Mouse (Mus musculus) hindbrain, embryonic 11.5 days (tissue): ENCODE results near the gene Rasal3. TPM values are rescaled to one million over a fixed set of nuclear protein-coding genes. Genes with fewer than 3 reads are reported as not detected.
A peak's percentile ranks its signal among the peaks of the same experiment; 100 is the strongest.

ENCODE experiments used
- ATAC-seq: fragments of 200-750 bp; cut with Nextera tagmentation; 2 replicates; pipeline ENCODE4 v1.8.0; 2017; ENCODE audit warnings: mild to moderate bottlenecking, moderate TSS enrichment, moderate library complexity; ENCODE audit not compliant: low FRiP score
- DNase-seq: peaks from one replicate; pipeline ENCODE4 v3.0.0-alpha.2; 2015; ENCODE audit warnings: low spot score
- H3K27ac ChIP-seq: fragments of 300-500 bp; sonication (generic); 2 replicates; pipeline ENCODE4 v1.5.1; 2014; ENCODE audit warnings: mild to moderate bottlenecking, low read depth, low read length
- H3K27me3 ChIP-seq: fragments of 300-500 bp; sonication (generic); 2 replicates; pipeline ENCODE4 v1.6.1; 2014; ENCODE audit warnings: mild to moderate bottlenecking, low read length, moderate library complexity, mixed read lengths; ENCODE audit not compliant: control insufficient read depth, insufficient read depth
- H3K36me3 ChIP-seq: fragments of 300-500 bp; sonication (generic); 2 replicates; pipeline ENCODE4 v1.6.1; 2014; ENCODE audit warnings: mild to moderate bottlenecking, low read length, moderate library complexity, mixed read lengths; ENCODE audit not compliant: control insufficient read depth, insufficient read depth
- H3K4me1 ChIP-seq: fragments of 300-500 bp; sonication (generic); replicated peaks from 2 replicates; pipeline ENCODE4 v1.6.1; 2014; ENCODE audit warnings: low read length, mixed read lengths; ENCODE audit not compliant: control insufficient read depth, insufficient read depth
- H3K4me2 ChIP-seq: fragments of 300-500 bp; sonication (generic); replicated peaks from 2 replicates; pipeline ENCODE4 v1.6.1; 2014; ENCODE audit warnings: mild to moderate bottlenecking, low read depth, low read length
- H3K4me3 ChIP-seq: fragments of 300-500 bp; sonication (generic); 2 replicates; pipeline ENCODE4 v1.5.1; 2014; ENCODE audit warnings: low read depth, low read length
- H3K9ac ChIP-seq: fragments of 300-500 bp; sonication (generic); 2 replicates; pipeline ENCODE4 v1.6.1; 2014; ENCODE audit warnings: low read depth, low read length
- H3K9me3 ChIP-seq: fragments of 300-500 bp; sonication (generic); 2 replicates; pipeline ENCODE4 v1.6.1; 2016; ENCODE audit warnings: low read length; ENCODE audit not compliant: control insufficient read depth
- WGBS: fragments of 180-500 bp; shearing (Covaris S2); extraction: QIAGEN DNeasy Blood & Tissue Kit; methylation state at CpG from one replicate; pipeline ENCODE4 v1.1.7; 2014; 5-methylcytosine and 5-hydroxymethylcytosine counted together
- polyA plus RNA-seq: library from polyadenylated mRNA; unstranded; fragments of >200 nt; fragmentation: Nextera tagmentation; extraction: Ambion mirVana; gene quantifications from 2 replicates; pipeline ENCODE4 v1.2.1, GENCODE M21; 2014

Rasal3 gene
- 0.48 and 0.89 TPM in 2 replicates for polyA plus RNA-seq

DNA sequence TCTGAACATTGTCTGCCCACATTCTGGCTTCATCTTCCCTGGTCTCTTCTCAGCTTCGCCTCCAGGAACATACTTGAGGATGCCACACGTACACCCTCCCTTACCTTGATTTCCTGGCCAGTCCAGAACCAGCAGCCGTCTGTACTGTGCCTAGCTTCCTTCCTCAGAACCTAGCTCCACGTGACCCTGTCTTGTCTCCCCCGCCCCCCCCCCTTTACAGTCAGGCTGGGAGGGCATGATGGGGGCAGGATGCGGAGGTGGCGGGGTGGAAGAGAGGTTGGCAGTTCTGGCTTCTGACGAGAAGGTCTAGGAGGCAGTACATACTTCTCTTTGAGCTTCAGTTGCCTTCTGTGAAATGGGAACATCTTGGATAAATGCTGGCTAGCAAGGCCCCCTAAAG, at the start of gene Rasal3:
Rasal3 (minus strand) TSS at position 167 of the 400 bp plus-strand sequence.
- Histone ChIP-seq H3K36me3 (no peaks in the 10 kb centered on the region), H3K9ac (no peak within 1 kb of the TSS), H3K4me3 (no peak within 1 kb of the TSS), H3K4me1 (no peaks in the 10 kb centered on the region), H3K9me3 (no peaks in the 10 kb centered on the region), H3K27ac (no peak within 1 kb of the TSS), H3K27me3 (peaks cover 6% of the 10 kb centered on the region; the same call in 1 of the 2 replicates), H3K4me2 (no peak within 1 kb of the TSS)
- WGBS = 84% methylated on average over 8 of the region's 8 CpGs
- ATAC-seq (no peak), DNase-seq (no peak)

GRCm38 (mm10) chr17:32452482-32452881, 49.1 kb upstream of the Rasal3 start, which contains the start of gene Cyp4f39:
TSS of gene Cyp4f39 (plus strand) at chr17:32452723.
- peak within 1 kb of the TSS; percentile 60 for H3K4me2 ChIP-seq
- H3K4me1 ChIP-seq = 0 out of 2 replicates have a peak, but pooled peaks cover 5% of the 10 kb centered on the region
- DNase-seq (peak; percentile 45), ATAC-seq (no peak)
- WGBS = 1% methylated on average over 17 of the region's 19 CpGs
- H3K27me3 ChIP-seq = no peaks in the 10 kb centered on the region
- peak within 1 kb of the TSS; percentile 25 for H3K4me3 ChIP-seq
- H3K27ac ChIP-seq = no peak within 1 kb of the TSS
- H3K9ac ChIP-seq = peak within 1 kb of the TSS; percentile 40; the same call in 1 of the 2 replicates
- H3K36me3 ChIP-seq = no peaks in the 10 kb centered on the region
- no peaks in the 10 kb centered on the region for H3K9me3 ChIP-seq

- no peak overlapping the region for H3K9ac ChIP-seq
- H3K36me3 ChIP-seq = no peaks in the 10 kb centered on the region
- no peak for ATAC-seq
- 0 out of 2 replicates have a peak, but pooled peaks cover 5% of the 10 kb centered on the region for H3K4me1 ChIP-seq
- WGBS = 45% methylated on average over 2 of the region's 2 CpGs
- no peaks in the 10 kb centered on the region for H3K9me3 ChIP-seq
- H3K4me3 ChIP-seq = no peak overlapping the region
- H3K27me3 ChIP-seq = no peaks in the 10 kb centered on the region
- no peak overlapping the region for H3K4me2 ChIP-seq
- DNase-seq = no peak
- H3K27ac ChIP-seq = no peak overlapping the region
These were observed 47.6 kb upstream of the Rasal3 start for GRCm38 (mm10) chr17:32450844-32451537.

- H3K27me3 ChIP-seq = no peaks in the 10 kb centered on the region
- no peaks in the 10 kb centered on the region for H3K9me3 ChIP-seq
- DNase-seq (no peak), ATAC-seq (no peak)
- no peak overlapping the region for H3K4me2 ChIP-seq
- H3K4me3 ChIP-seq = no peak overlapping the region
- H3K36me3 ChIP-seq = no peaks in the 10 kb centered on the region
- 0 out of 2 replicates have a peak, but pooled peaks cover 5% of the 10 kb centered on the region for H3K4me1 ChIP-seq
- WGBS = 90% methylated on average over 1 of the region's 1 CpGs
- H3K9ac ChIP-seq = no peak overlapping the region
- H3K27ac ChIP-seq = no peak overlapping the region
These were observed 45.7 kb upstream of the Rasal3 start for GRCm38 (mm10) chr17:32449042-32449441.

- no peaks in the 10 kb centered on the region for H3K27me3 ChIP-seq
- H3K4me3 ChIP-seq = no peak overlapping the region
- no peaks in the 10 kb centered on the region for H3K9me3 ChIP-seq
- H3K4me2 ChIP-seq = no peak overlapping the region
- H3K9ac ChIP-seq = no peak overlapping the region
- no peak overlapping the region for H3K27ac ChIP-seq
- H3K4me1 ChIP-seq = 0 out of 2 replicates have a peak, but pooled peaks cover 2% of the 10 kb centered on the region
- no peaks in the 10 kb centered on the region for H3K36me3 ChIP-seq
- ATAC-seq (no peak), DNase-seq (no peak)
These were observed 43.8 kb upstream of the Rasal3 start for GRCm38 (mm10) chr17:32447195-32447594.

- H3K27ac ChIP-seq = no peak overlapping the region
- no peak for DNase-seq
- ATAC-seq = no peak
- H3K9ac ChIP-seq = no peak overlapping the region
- H3K4me2 ChIP-seq = no peak overlapping the region
- no peaks in the 10 kb centered on the region for H3K36me3 ChIP-seq
- H3K4me3 ChIP-seq = no peak overlapping the region
- H3K27me3 ChIP-seq = no peaks in the 10 kb centered on the region
- no peaks in the 10 kb centered on the region for H3K4me1 ChIP-seq
- WGBS = 77% methylated on average over 5 of the region's 5 CpGs
- no peaks in the 10 kb centered on the region for H3K9me3 ChIP-seq
These were observed 41.6 kb upstream of the Rasal3 start for GRCm38 (mm10) chr17:32445016-32445415.

DNA sequence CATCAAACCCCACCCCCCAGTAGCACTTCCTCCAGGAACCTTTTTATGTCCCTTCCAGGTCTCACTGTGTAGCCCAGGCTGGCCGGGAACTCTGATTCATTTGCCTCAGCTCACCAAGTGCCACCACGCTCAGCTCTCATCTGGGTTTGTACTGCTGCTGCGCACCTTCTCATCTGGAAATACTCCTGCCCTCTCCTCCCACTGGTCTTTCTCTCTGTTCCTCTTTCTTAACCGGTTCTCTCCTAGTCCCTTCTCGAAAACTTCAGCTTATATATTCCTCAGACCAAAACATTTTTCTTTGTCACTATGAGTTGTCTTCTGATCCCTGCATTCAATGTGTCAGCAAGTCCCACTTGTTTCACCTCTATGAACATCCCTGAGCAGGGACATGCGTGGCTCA, 39.9 kb upstream of the Rasal3 start:
- Histone ChIP-seq H3K4me3 (no peak overlapping the region), H3K9me3 (no peaks in the 10 kb centered on the region), H3K4me1 (no peaks in the 10 kb centered on the region), H3K27me3 (no peaks in the 10 kb centered on the region), H3K27ac (no peak overlapping the region), H3K36me3 (no peaks in the 10 kb centered on the region), H3K4me2 (no peak overlapping the region), H3K9ac (no peak overlapping the region)
- 78% methylated on average over 6 of the region's 6 CpGs for WGBS
- no peak for DNase-seq
- ATAC-seq = no peak

DNA sequence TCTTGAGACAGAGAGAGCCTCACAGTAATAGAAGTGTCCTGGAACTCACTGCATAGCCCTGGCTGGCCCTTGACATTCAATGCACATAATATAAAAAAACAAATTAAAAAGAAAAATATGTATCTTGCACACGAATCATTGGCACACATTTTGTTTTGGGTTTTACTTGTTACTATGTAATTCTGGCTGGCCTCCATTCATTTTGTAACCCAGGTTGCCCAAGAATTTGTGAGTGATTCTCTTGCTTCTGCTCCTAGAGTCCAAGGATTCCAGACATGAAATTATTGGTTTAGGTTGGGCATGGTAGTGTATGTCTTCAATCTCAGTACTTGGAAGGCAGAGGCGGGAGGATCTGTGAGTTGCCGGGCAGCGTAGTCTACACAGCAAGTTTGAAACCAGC, 33.7 kb upstream of the Rasal3 start:
- Histone ChIP-seq H3K9ac (no peak overlapping the region), H3K36me3 (no peaks in the 10 kb centered on the region), H3K27me3 (no peaks in the 10 kb centered on the region), H3K27ac (no peak overlapping the region), H3K4me1 (no peaks in the 10 kb centered on the region), H3K9me3 (no peaks in the 10 kb centered on the region), H3K4me2 (no peak overlapping the region), H3K4me3 (no peak overlapping the region)
- ATAC-seq (no peak), DNase-seq (no peak)
- 97% methylated on average over 4 of the region's 4 CpGs for WGBS

GRCm38 (mm10) chr17:32435151-32435550, 31.8 kb upstream of the Rasal3 start:
- H3K4me2 ChIP-seq = no peak overlapping the region
- no peak for DNase-seq
- no peak overlapping the region for H3K9ac ChIP-seq
- no peaks in the 10 kb centered on the region for H3K36me3 ChIP-seq
- H3K9me3 ChIP-seq = no peaks in the 10 kb centered on the region
- H3K4me1 ChIP-seq = no peaks in the 10 kb centered on the region
- ATAC-seq = no peak
- no peak overlapping the region for H3K4me3 ChIP-seq
- H3K27me3 ChIP-seq = no peaks in the 10 kb centered on the region
- 76% methylated on average over 5 of the region's 5 CpGs for WGBS
- no peak overlapping the region for H3K27ac ChIP-seq
